Mouse (Mus musculus) embryonic fibroblast, embryonic 13.5 days (primary cell): ENCODE results near the gene Ubxn1. TPM values are rescaled to one million over a fixed set of nuclear protein-coding genes. Genes with fewer than 3 reads are reported as not detected.

ENCODE experiments used
- H3K27ac ChIP-seq: 2 replicates; pipeline ENCODE4 v1.5.1; 2012; ENCODE audit warnings: low read length, control low read depth, inconsistent platforms; ENCODE audit not compliant: insufficient read depth
- H3K4me1 ChIP-seq: 2 replicates; pipeline ENCODE4 v1.6.1; 2011; ENCODE audit warnings: low read length; ENCODE audit not compliant: control insufficient read depth, insufficient read depth
- H3K4me3 ChIP-seq: 2 replicates; pipeline ENCODE4 v1.5.1; 2011; ENCODE audit warnings: mild to moderate bottlenecking, control low read depth, low read length; ENCODE audit not compliant: insufficient read depth
- CTCF ChIP-seq: IDR thresholded peaks from 2 replicates; pipeline ENCODE4 v1.5.1; 2011; ENCODE audit warnings: mild to moderate bottlenecking, control low read depth, low read length, moderate library complexity, borderline replicate concordance; ENCODE audit not compliant: insufficient read depth
- POLR2A ChIP-seq: IDR thresholded peaks from 2 replicates; pipeline ENCODE4 v1.6.1; 2011; ENCODE audit warnings: low read depth, mild to moderate bottlenecking, control low read depth, low read length, moderate library complexity
- polyA plus RNA-seq: library from polyadenylated mRNA; stranded (reverse); fragments of >200 nt; gene quantifications from 2 replicates; pipeline ENCODE4 v1.2.4, GENCODE M21; 2011; ENCODE audit warnings: low read depth; ENCODE audit not compliant: missing spikeins, insufficient read length

The Ubxn1 gene
- polyA plus RNA-seq, 1 experiment = 104 TPM

DNA sequence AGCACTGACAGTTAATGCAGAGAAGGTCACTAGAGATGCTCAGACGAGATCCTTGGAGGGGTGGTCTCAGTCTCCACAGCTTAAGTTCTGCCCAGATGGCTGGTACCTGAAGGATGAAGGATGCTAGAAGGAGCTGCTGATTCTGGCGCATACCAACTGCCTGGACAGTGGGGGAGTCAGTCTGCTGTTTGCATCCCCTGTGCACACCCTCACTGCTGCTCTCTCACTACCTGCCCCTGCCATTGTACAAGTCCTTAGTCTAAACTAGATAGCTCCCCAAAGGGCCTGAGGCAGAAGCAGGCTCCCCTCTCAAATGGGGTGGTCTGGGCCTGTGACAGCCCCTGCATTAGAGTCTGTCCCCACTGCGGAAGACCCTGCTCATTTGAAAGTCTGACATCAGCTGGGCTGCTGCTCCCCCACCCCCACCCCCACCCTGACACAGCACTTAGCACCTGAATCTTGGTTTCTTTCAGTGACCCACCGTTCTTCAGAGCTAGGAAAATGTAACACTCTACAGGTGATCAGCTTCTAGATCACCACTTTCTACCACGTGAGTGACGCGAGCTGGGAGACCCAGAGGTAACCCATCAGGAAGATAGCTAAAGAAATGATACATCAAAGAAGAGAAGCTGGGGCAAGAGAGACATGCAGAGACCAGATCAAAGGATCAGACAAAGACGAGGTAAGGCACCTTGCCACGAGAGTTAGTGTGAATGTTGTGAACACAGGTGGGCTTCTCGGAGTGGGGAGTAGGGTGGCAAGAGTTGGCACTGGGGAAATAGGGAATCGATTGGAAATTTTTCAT is 32.0 kb upstream of the Ubxn1 start, which contains the start of gene Gng3:
Gene Gng3 (minus strand): TSS at position 92 of the 805 bp plus-strand sequence.
- TF ChIP-seq POLR2A (no peak), CTCF (no peak)
- Histone ChIP-seq H3K4me3 (no peak within 1 kb of the TSS), H3K4me1 (no peaks in the 10 kb centered on the region), H3K27ac (no peak within 1 kb of the TSS)

DNA sequence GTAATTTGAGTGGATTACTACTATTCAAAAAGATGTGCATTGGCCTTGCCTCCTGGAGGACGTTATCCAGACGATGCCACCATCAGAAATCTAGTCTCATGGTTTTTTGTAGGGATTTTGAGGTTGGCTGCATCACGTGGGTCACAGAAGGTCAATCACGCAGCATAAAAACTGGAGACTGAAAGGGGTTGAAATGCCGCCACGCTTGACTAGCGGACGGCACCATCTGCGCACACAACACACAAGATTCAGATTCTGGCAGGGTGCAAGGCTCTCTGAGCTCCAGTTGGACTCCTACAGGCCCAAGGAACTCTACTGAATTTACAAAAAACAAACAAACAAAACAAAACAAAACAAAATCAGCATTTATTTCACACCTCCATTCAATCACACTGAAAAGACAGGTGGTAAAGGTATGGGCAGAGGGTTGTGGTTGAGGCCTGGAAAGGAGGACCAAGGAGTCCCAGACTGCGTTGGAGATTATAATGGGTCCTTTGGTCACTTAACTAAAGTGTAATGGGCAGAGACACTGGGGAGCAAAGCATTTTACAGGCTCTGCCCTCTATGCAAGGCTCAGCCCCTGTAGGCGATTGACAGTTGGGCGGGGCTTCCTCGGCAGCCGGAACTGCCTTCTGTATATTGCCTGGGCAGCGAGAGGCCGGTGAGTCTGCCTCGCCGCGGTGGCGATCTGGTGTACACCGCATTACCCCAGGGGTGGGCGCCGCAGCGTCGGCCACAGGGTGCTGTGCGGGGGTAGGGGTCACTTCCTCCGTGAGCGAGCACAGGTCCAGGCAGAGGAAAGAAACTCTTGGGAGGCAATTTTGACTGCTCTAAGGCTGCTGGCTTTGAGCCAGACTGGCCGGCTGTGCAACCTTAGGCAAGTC is 31.1 kb upstream of the Ubxn1 start:
- Histone ChIP-seq H3K4me3 (peak overlapping the region; percentile 30), H3K4me1 (no peaks in the 10 kb centered on the region), H3K27ac (no peak overlapping the region)
- TF ChIP-seq POLR2A (peak; percentile 85), CTCF (no peak)

DNA sequence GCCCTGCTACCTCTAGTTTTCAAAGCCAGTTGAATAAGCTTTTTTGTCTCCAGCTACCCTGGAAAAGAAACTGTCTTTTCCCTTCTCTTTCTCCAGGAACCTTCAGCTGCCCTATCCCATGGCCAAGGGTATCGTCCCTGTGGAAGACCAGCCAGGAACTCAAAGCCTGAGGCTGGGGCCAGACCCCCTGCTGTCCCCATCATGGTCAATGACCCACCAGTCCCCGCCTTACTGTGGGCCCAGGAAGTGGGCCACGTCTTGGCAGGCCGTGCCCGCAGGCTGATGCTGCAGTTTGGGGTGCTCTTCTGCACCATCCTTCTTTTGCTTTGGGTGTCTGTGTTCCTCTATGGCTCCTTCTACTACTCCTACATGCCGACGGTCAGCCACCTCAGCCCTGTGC is 30.3 kb upstream of the Ubxn1 start:
- TF ChIP-seq POLR2A = no peak
- TF ChIP-seq CTCF = no peak
- no peaks in the 10 kb centered on the region for H3K4me1 ChIP-seq
- no peak overlapping the region for H3K27ac ChIP-seq
- peak overlapping the region; percentile 30; the same call in 1 of the 2 replicates for H3K4me3 ChIP-seq

DNA sequence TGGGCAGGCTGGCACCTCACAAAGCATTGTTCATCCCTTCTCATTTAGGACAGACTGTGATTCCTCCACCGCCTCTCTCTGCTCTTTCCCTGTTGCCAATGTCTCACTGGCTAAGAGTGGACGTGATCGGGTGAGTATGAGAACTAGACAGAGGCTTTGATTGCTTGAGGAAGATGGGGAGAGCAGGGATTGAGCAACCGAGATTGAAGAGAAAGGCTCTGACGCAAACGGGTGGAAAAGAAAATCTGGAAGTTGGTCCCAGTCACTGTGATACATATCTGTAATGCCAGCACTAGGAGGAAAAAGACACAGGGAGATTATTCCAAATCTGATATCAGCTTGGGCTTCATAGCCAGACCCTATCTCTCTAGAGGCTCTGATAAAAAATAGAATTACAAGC is 28.3 kb upstream of the Ubxn1 start:
- H3K4me1 ChIP-seq = no peaks in the 10 kb centered on the region
- H3K27ac ChIP-seq = no peak overlapping the region
- no peak for TF ChIP-seq CTCF
- no peak for TF ChIP-seq POLR2A
- H3K4me3 ChIP-seq = no peak overlapping the region

DNA sequence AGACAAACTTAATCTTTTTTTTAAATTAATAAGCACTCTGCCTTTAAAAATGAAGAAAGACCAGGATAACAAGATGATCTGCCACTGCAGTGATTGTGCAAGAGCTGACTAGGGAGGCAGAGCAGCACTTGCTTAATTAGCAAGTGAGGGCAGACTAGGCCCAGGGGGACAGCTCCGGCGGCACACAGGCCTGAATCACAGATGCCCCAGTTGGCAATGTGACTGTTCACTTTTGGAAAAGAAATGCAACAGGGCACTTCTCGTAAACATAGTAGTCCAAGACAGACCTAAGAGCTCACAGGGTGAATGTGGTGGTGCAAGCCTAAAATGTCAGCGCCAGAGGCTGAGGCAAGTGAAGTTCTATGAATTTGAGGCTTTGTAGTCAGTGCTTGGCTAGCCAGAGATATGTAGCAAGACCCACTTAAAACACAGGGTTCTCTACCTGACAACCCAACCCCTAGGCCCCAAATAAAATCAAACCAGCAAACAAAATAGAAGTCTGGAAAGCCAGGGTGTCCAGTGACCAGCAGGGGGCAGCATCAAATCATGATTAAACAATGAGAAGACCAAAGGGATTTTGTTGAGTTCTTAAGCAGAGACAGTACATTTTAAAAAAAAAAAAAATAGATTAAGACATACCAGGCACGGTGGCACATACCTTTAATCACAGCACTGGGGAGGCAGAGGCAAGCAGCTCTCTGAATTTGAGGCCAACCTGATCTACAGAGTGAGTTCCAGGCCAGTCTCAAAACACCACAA is 26.7 kb upstream of the Ubxn1 start:
- H3K4me3 ChIP-seq = no peak overlapping the region
- TF ChIP-seq POLR2A (no peak), CTCF (0 out of 2 replicates have a peak, but pooled peaks have one; percentile 6)
- H3K4me1 ChIP-seq = no peaks in the 10 kb centered on the region
- no peak overlapping the region for H3K27ac ChIP-seq

DNA sequence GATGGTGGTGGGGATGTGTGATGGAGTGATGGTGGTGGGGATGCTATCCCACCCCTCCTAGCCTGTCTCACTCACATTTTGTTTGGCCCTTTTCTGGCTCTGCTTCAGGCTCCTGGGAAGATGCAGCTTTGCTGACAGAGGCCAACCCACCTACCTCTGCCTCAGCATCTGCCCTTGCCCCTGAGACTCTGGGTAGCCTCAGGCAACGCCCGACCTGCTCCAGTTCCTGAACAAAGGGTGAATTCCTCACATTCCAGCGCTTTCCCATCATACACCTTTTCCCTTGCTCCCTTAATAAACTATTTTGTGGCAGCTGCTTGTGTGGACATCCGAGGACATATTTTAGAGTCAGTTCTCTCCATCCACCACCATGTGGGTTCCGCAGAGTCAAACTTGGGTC is 22.9 kb upstream of the Ubxn1 start:
- H3K4me3 ChIP-seq = no peak overlapping the region
- 0 out of 2 replicates have a peak, but pooled peaks cover 2% of the 10 kb centered on the region for H3K4me1 ChIP-seq
- no peak for TF ChIP-seq POLR2A
- TF ChIP-seq CTCF = no peak
- H3K27ac ChIP-seq = no peak overlapping the region

DNA sequence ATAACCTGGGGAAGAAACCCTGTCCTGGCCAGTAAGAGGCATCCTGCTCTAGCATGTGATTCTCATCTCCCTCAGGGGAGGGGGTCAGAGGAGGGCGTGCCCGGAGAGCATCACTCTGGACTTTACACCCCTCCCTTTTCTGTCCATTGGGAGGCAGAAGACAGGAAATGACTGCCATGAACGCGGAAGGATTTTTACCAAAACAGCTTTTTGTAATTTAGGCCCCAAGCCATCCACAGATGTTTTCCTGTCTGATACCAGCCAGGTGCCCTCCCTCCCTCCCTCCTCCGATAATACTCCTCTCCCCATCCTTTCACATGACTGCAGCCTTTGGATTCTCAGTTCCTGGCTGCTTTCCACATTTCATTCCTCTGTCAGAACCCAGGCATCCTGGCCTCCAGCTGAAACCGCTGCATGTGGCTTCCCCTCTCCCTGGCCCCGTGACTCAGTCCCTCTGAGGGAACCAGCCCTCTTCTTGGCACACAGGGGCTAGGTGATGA is 20.8 kb upstream of the Ubxn1 start, which contains the start of gene Lrrn4cl:
Gene Lrrn4cl (plus strand): TSS at position 367 of the 500 bp plus-strand sequence.
- Histone ChIP-seq H3K4me3 (no peak within 1 kb of the TSS), H3K4me1 (0 out of 2 replicates have a peak, but pooled peaks cover 2% of the 10 kb centered on the region), H3K27ac (peak within 1 kb of the TSS; percentile 64)
- TF ChIP-seq CTCF (no peak), POLR2A (peak; percentile 3; the same call in 1 of the 2 replicates)

DNA sequence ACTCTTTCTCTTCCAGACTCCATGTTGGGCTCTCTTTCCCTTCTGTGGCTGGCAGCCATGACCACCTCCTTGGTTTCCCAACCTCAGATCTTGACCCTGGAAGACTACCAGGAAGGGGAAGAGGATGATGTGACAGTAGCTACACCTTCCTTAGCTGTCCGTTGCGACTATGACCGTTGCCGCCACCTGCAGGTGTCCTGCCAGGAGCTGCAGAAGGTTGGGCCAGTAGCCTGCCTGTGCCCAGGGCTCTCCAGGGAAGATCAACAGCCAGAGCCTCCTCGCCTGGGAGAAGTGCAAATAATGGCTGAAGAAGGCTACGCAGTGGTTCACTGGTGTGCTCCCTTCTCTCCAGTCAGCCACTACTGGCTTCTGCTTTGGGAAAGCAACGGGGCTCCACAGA is 19.7 kb upstream of the Ubxn1 start:
- no peak for TF ChIP-seq POLR2A
- Histone ChIP-seq H3K4me1 (0 out of 2 replicates have a peak, but pooled peaks cover 2% of the 10 kb centered on the region), H3K27ac (no peak overlapping the region), H3K4me3 (no peak overlapping the region)

DNA sequence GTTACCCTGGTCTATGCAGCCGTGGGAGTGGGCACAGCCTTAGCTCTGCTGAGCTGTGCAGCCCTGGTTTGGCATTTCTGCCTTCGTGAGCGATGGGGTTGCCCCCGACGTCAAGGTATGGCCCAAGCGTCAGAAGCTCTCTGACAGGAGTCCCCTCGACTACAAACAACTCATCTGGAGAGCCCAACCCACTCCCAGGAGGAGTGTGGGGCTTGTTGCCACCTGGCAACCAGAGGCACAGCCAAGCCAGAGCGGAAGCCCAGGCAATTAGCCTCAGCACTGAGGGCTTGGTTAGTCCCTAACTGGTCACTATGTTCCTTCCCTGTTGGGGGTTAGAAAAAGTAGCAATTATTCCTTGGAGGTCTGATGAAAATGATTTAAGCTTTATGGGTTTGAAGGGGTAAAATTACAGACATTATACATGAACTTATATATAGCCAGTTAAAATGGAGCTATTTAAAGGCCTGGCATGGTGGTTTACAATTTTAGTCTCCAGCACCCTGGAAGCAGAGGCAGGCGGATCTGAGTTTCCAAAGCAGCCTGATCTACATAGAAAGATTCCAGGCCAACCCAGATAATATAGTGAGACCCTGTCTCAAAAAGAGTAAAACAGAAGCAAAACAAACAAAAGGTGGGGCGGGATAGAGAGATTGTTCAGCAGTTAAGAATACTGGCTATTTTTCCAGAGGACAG is 18.9 kb upstream of the Ubxn1 start:
- Histone ChIP-seq H3K4me1 (0 out of 2 replicates have a peak, but pooled peaks cover 2% of the 10 kb centered on the region), H3K4me3 (no peak overlapping the region), H3K27ac (no peak overlapping the region)
- TF ChIP-seq CTCF (no peak), POLR2A (no peak)
